Mouse (Mus musculus) thymus, postnatal 36 days (tissue): ENCODE data around the gene Gp1bb.

Source experiments
- DNase-seq, 2 experiments: peaks; one replicate each; pipeline ENCODE4 v3.0.0; 2022; ENCODE audit warnings: mixed read lengths in 2 of 2

Gp1bb gene

GRCm38 (mm10) chr16:18577599-18578160 is 44.5 kb downstream of the Gp1bb start:
- no peak for DNase-seq

- no peak for DNase-seq
Measured at GRCm38 (mm10) chr16:18577071-18577470, 45.1 kb downstream of the Gp1bb start.

GRCm38 (mm10) chr16:18574196-18574595 is 48.0 kb downstream of the Gp1bb start:
- DNase-seq: no peak
